Mouse (Mus musculus): Measurements from ENCODE around the gene Zyx. TPM values are rescaled to one million over a fixed set of nuclear protein-coding genes. Genes with fewer than 3 reads are reported as not detected.

The Zyx gene
- 10 to 100 TPM; 21.9 to 26.6 TPM for total RNA-seq (2021)
- long read RNA-seq, experiment 1, transcript Zyx-207 (10 exons, 2,605 nt): major isoform, 7 of 20 reads
- long read RNA-seq, experiment 1, partial matches to known transcripts: 11 of 20 reads
- long read RNA-seq, experiment 1, other reads (novel, unspliced or antisense): 0 of 20 reads
- long read RNA-seq, experiment 2, partial matches to known transcripts: 12 of 15 reads
- long read RNA-seq, experiment 2, other reads (novel, unspliced or antisense): 1 of 15 reads

- peak; percentile 87 to 92 for DNase-seq
- intact Hi-C loops (cut with DNase I): loop anchor here (2.0 kb wide), 2 partner anchors 29 to 233 kb away; no protein-coding TSS in a partner anchor
Measured at GRCm38 (mm10) chr6:42349426-42350020, at the start of gene Zyx. TSS of gene Zyx (plus strand) at chr6:42349630.

GRCm38 (mm10) chr6:42309816-42310378, 39.5 kb upstream of the Zyx start:
- intact Hi-C loops (cut with DNase I): no loop called here
- DNase-seq: no peak

GRCm38 (mm10) chr6:42310427-42311053, 38.9 kb upstream of the Zyx start:
- no peak for DNase-seq
- intact Hi-C loops (cut with DNase I): no loop called here

GRCm38 (mm10) chr6:42318293-42318692, 31.1 kb upstream of the Zyx start:
- intact Hi-C loops (cut with DNase I): no loop called here
- no peak for DNase-seq

- intact Hi-C loops (cut with DNase I): no loop called here
- no peak for DNase-seq
Measured at GRCm38 (mm10) chr6:42323371-42324066, 25.9 kb upstream of the Zyx start.

GRCm38 (mm10) chr6:42324067-42324481, 25.4 kb upstream of the Zyx start:
- intact Hi-C loops (cut with DNase I): no loop called here
- no peak for DNase-seq

- DNase-seq: no peak
- intact Hi-C loops (cut with DNase I): loop anchor here (5.0 kb wide), 1 partner anchor 97 kb away; no protein-coding TSS in a partner anchor
Measured at GRCm38 (mm10) chr6:42324482-42325267, 24.8 kb upstream of the Zyx start, which contains the start of gene Fam131b. TSS of gene Fam131b (minus strand) at chr6:42324643.

- DNase-seq: peak; percentile 69 to 80
- intact Hi-C loops (cut with DNase I): loop anchor here (5.0 kb wide), 1 partner anchor 98 kb away; no protein-coding TSS in a partner anchor
Measured at GRCm38 (mm10) chr6:42325268-42325609, 24.2 kb upstream of the Zyx start.

- no peak for DNase-seq
- intact Hi-C loops (cut with DNase I): loop anchor here (5.0 kb wide), 1 partner anchor 99 kb away; no protein-coding TSS in a partner anchor
Measured at GRCm38 (mm10) chr6:42326509-42326908, 22.9 kb upstream of the Zyx start.

- DNase-seq: no peak
- intact Hi-C loops (cut with DNase I): loop anchor here (5.0 kb wide), 1 partner anchor 101 kb away; no protein-coding TSS in a partner anchor
Measured at GRCm38 (mm10) chr6:42328757-42329156, 20.7 kb upstream of the Zyx start.

GRCm38 (mm10) chr6:42330216-42330615, 19.2 kb upstream of the Zyx start:
- intact Hi-C loops (cut with DNase I): no loop called here
- DNase-seq: no peak

- DNase-seq: no peak
- intact Hi-C loops (cut with DNase I): no loop called here
Measured at GRCm38 (mm10) chr6:42330946-42331345, 18.5 kb upstream of the Zyx start.

GRCm38 (mm10) chr6:42339189-42339588, 10.2 kb upstream of the Zyx start:
- intact Hi-C loops (cut with DNase I): no loop called here
- no peak for DNase-seq

GRCm38 (mm10) chr6:42339981-42340380, 9.4 kb upstream of the Zyx start:
- intact Hi-C loops (cut with DNase I): no loop called here
- DNase-seq: no peak

GRCm38 (mm10) chr6:42342171-42342570, 7.3 kb upstream of the Zyx start:
- DNase-seq: no peak
- intact Hi-C loops (cut with DNase I): no loop called here

GRCm38 (mm10) chr6:42343361-42344120, 5.9 kb upstream of the Zyx start:
- DNase-seq: no peak
- intact Hi-C loops (cut with DNase I): no loop called here

- intact Hi-C loops (cut with DNase I): no loop called here
- DNase-seq: no peak
Measured at GRCm38 (mm10) chr6:42344255-42344654, 5.2 kb upstream of the Zyx start.

GRCm38 (mm10) chr6:42348281-42349005, 987 bp upstream of the Zyx start:
- intact Hi-C loops (cut with DNase I): loop anchor here (2.0 kb wide), 2 partner anchors 30 to 234 kb away; no protein-coding TSS in a partner anchor
- DNase-seq: no peak
